Mouse (Mus musculus) brown adipose tissue, adult 24 weeks (tissue): ENCODE results near the gene Snx9. TPM values are rescaled to one million over a fixed set of nuclear protein-coding genes. Genes with fewer than 3 reads are reported as not detected.

Experiments used
- H3K27ac ChIP-seq: fragments of 200-500 bp; replicated peaks from 2 replicates; pipeline ENCODE4 v1.5.1; 2012; ENCODE audit warnings: low read depth, mild to moderate bottlenecking, low read length
- H3K4me1 ChIP-seq: fragments of 200-500 bp; 2 replicates; pipeline ENCODE4 v1.6.1; 2012; ENCODE audit warnings: low read length, mixed read lengths; ENCODE audit not compliant: control insufficient read depth, insufficient read depth, insufficient read length
- H3K4me3 ChIP-seq: fragments of 200-500 bp; 2 replicates; pipeline ENCODE4 v1.5.1; 2012; ENCODE audit warnings: low read depth, mild to moderate bottlenecking, low read length, moderate library complexity; ENCODE audit not compliant: insufficient read depth
- polyA plus RNA-seq: library from polyadenylated mRNA; stranded (reverse); fragments of >200 nt; gene quantifications from 2 replicates; pipeline ENCODE4 v1.2.4, GENCODE M21; 2012; ENCODE audit not compliant: missing spikeins, insufficient read depth, insufficient read length

Gene Snx9
- 45.2 and 49.4 TPM in 2 replicates for polyA plus RNA-seq

DNA sequence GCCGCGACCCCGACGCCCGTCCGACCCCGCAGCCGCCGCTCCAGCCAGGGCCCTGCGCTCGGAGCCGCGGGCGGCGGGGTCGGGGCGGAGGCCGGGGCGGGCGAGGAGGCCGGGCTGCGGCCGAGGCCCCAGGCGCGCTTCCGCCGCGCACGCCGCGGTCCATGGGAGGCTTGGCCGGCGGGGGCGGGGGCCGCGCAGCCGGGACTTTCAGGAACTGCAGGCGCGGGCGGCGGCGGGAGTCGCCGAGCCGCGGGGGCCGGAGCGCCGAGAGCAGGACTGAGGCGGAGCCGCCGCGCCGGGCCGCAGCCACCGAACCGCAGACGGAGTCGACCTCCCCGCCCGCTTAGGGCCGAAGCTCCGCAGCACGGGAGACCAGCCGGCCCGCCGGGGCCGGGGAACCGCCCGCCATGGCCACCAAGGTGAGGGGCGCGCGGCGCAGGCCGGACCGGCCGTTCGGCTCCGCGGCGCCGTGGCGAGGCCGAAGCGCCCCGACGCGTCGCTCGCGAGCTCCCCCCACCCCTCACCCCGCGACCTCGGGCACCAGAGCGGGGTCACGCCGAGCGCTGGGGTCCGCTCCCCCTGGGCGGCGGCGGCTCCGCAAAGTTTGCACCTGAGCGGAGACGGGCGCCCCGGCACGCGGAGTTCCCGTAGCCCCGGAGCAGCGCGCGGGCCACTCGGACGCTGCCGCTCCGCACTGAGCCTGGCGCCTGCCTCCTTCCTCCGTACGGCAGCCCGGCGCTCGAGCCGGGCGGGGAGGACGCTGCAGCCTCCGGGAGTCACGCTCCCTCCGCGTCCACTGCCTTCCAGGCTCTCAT lies at the start of gene Snx9:
Gene Snx9 (plus strand): TSS at position 202 of the 815 bp plus-strand sequence.
- peak within 1 kb of the TSS; percentile 94 for H3K27ac ChIP-seq
- peaks cover 17% of the 10 kb centered on the region for H3K4me1 ChIP-seq
- H3K4me3 ChIP-seq: peak within 1 kb of the TSS; percentile 92

DNA sequence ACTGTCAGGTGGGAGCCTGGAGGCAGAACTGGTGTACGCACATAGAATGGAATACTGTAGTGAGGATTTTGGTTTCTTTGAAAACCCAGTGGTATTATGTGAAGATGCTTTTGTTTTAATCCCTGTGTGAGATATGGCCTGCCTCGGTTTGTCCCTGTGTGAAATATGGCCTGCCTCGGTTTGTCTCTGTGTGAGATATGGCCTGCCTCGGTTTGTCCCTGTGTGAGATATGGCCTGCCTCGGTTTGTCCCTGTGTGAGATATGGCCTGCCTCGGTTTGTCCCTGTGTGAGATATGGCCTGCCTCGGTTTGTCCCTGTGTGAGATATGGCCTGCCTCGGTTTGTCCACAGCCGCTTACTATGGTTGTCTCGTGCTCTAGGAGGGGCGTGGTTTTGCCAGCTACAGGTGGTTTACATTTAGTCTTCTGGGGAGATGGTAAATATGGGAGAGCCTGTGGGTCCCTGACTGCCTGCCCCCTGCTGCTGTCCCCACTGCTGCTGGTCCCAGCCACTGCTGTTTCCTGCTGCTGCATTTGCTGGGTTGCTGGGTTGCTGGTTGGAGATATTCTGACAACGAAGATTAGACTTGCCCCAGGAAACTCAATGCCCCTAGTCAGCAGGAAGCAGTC lies 48.9 kb upstream of the Snx9 start:
- Histone ChIP-seq H3K4me3 (no peak overlapping the region), H3K27ac (no peak overlapping the region), H3K4me1 (peaks cover 3% of the 10 kb centered on the region; the same call in 1 of the 2 replicates)

DNA sequence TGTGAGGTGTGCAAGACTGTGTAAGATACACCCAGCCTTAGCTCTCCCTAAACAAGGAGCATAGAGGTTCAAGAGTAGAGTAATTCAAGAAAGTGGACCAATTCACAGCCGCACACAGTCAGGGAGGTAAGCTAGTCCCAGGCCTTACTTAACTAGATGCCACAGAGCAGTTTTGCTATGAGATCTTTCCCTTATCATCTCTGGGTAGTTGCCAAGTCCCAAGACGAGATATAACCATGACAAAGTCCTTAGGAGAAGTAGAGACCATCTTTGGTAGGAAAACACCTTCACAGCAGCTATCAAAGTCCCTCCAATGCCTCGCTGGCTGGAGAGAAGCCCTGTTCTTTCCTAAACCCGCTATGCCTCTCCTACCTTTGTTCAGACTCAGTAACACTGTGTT lies 47.5 kb upstream of the Snx9 start:
- Histone ChIP-seq H3K4me3 (no peak overlapping the region), H3K27ac (no peak overlapping the region), H3K4me1 (peaks cover 10% of the 10 kb centered on the region)

DNA sequence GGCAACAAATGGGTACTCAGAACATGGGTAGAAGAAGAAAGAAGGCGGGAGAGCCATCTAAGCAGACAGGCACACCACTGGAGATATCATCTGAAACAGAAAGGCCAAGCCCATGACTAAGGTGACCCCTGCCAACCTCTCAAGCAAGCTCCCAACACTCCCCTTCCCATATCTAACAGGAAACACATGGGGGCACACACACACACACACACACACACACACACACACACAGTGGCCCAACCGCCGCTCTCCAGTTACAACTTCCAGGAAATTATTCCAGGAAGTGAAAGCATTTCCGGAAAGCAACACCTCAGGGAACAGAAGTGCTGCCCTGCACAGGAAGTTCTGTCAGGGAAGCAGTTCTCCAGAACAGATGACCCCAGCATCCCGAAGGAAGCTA lies 46.9 kb upstream of the Snx9 start:
- H3K27ac ChIP-seq: 0 out of 2 replicates have a peak overlapping the region, but pooled peaks have one; percentile 20
- H3K4me1 ChIP-seq: peaks cover 10% of the 10 kb centered on the region
- H3K4me3 ChIP-seq: no peak overlapping the region

DNA sequence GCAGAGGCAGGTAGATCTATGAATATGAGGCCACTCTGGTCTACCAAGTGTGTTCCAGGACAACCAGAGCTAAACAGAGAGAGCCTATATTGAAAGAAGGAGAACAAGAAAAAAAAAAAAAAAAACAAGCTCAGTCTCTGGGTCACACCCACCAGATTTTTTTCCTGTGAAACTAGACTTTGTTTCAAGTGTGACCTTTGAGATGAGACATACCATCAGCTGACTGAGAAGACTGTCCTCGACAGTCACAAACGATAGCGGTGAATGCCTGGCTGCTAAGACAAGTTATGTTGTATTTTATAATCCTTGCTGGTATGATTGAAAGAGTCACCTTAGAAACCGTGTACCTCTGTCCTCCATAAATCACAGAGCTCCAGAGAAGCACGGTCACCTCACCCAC lies 45.8 kb upstream of the Snx9 start:
- Histone ChIP-seq H3K4me1 (peaks cover 10% of the 10 kb centered on the region), H3K27ac (no peak overlapping the region), H3K4me3 (no peak overlapping the region)

DNA sequence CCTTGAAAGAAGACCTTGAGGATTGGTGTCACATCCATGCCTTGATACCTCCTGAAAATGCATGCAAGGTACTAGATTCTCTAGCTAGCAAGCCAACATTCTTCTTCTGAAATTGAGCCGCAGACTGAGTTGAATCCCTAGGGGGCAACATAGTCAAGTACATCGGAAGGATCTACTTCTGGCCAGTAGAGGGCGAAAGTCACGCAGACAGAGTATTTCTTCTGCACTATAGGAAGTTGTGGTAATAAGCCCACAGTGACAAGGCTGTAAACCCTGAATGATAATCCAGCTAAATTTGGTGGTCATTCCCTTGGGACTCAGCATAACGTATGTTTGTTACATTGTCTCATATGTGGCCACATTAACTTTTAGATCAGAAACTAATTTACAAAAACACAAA lies 45.3 kb upstream of the Snx9 start:
- peaks cover 12% of the 10 kb centered on the region for H3K4me1 ChIP-seq
- no peak overlapping the region for H3K27ac ChIP-seq
- H3K4me3 ChIP-seq: no peak overlapping the region

DNA sequence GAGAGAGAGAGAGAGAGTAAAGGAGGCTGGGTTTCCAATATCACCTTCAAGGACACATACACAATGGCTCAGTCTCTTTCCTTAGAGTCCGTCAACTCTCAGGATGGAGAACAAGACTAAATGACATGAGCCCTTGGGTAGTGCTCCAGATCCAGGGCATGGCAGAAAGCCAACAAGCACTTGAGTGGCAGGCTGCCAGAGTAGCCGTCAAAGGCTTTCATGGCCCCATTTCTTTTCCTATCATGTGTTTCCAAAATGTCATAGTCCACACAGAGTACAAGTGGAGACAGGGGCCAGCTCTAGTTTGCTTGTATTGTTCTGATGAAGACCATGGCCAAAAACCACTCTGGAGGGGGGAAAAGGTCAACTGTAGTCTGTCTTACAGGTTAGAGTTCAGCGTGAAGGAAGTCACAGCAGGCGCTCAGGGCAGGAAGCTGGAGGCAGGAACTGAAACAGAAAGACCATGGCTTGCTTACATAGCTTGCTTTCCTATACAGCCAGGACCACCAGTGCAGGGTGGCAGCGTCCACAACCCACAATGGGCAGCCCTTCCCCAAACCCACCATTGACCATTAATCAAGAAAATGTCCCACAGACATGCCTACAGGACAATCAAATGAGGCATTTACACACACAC lies 43.9 kb upstream of the Snx9 start:
- H3K4me3 ChIP-seq: no peak overlapping the region
- H3K27ac ChIP-seq: no peak overlapping the region
- H3K4me1 ChIP-seq: peaks cover 17% of the 10 kb centered on the region

DNA sequence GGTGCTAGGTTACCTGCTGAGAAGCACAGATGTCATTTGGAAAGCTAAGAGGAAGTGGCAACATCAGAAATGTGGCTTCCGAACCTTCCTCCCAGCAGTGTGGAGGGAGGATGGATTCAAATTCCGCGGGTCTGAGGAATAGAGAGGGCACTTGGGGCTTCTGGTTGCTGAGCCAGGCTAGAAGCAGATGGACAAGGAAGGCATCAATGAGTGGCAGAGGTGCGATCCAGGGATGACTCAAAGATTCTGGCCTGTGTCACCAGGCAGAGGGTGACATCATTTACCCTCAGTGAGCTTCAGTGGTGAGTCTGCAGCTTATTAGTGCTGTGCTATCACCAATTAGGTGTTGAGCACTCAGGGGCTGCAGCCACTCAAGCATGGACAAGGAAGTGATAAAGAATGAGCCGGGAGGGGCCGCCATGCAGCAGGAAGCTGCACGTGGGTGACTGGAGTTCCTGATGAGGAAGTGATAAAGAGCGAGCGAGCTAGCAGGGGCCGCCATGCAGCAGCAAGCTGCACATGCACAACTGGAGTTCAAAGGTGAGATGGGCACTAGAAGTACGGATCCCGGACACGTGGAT lies 42.8 kb upstream of the Snx9 start:
- Histone ChIP-seq H3K4me3 (no peak overlapping the region), H3K27ac (peak overlapping the region; percentile 9; the same call in 1 of the 2 replicates), H3K4me1 (peaks cover 18% of the 10 kb centered on the region)

DNA sequence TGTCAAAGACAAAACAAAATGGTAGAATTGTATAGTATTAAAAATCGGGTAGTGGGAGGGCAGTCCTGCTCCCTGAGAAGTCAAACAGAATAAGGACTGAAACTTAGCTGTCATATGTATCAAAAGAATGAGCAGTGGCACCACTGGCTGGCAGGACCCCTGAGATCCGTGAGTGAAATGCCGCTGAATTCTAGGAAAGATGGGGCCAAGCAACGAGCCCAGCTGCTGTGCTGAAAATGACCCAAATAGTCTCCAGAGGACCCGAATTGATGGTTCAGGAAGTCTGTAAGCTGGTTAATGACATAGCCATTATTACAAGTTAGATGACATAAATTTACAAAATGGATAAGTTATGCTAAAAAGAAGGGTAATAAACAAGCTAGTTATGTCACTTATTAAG lies 42.2 kb upstream of the Snx9 start:
- Histone ChIP-seq H3K4me3 (no peak overlapping the region), H3K4me1 (peaks cover 22% of the 10 kb centered on the region), H3K27ac (no peak overlapping the region)

DNA sequence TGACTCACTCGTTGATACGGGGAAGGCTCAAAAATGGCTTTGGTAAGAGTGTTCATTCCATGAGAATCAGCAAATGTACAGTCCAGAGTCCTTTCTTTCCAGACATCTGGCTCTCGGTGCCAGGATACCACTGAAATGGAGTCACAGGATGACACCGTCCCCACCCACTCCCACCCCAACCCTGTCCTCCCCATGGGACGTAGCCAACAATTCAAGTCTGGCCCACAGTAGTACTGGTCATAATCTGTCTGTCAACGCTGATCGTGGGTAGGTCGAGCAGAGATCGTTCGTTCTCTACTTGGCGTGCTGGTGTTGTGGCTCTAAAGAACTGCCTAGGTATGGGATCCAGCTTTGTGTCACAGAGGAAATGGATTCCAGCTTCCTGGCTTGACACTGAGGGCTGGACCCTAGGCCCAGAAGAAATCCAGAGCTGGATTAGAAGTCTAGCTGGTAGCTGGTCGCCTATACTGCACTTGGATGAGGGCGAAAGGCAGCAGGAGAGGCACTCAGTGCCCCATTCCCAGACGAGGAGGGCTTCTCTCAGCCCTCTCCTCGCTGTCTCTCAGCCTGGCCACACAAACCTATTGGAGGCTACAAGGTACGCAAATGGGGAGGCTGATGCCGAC lies 41.6 kb upstream of the Snx9 start:
- peak overlapping the region; percentile 42 for H3K27ac ChIP-seq
- no peak overlapping the region for H3K4me3 ChIP-seq
- peaks cover 23% of the 10 kb centered on the region for H3K4me1 ChIP-seq

DNA sequence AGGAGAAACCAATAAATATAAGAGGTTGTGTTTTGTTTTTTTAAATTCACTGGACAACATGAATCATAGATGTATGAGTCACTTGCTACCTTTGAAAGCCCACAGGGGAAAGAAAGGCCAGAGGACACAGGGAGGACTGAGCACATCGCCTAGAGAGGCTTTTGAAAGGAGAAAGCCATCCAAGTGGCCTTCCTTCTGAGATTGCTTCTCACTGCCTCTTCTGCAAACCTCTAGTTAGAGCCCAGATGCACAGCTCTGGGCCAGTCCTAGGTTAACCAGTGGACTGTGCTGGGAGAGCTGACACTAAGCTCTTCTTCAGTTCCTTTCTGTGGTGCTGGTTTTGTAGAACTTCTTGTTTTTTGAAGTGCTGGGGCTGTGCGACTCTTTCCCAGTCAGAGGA lies 40.9 kb upstream of the Snx9 start:
- peaks cover 29% of the 10 kb centered on the region for H3K4me1 ChIP-seq
- peak overlapping the region; percentile 26; the same call in 1 of the 2 replicates for H3K27ac ChIP-seq
- H3K4me3 ChIP-seq: no peak overlapping the region

DNA sequence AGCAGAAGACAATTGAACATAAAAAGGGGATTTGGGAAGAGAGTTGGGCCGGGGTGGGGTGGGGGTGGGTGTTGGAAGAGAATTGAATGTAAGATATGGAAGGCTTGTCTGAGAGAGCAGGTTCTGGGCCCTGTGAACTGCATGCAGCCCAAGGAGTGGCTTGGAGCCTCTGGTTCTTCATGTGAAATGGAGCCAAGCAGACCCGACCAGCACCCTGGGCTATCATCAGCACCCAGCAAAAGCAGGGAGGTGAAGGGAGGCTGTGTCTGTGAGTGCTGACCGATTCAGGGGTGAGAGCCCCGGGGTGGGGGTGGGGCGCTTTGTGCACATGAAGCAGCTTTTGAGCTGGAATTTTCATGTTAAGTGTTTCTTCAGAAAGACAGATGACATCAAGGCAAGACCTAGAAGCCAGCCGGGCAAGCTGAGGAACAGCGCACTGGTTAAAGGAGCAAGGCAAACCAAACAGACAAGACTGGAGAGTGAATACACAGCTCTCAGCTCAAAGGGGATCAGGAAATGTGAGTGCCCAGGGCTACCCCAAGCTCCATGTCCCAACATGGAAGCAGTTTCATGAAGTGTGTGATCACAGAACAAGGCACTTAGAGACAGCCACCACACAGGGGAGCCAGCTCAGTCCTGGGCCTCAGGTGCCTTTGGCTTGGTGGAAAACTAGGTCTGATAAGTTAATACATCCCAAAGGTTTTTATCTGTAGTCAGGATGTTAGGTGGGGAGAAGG lies 40.1 kb upstream of the Snx9 start:
- Histone ChIP-seq H3K27ac (0 out of 2 replicates have a peak overlapping the region, but pooled peaks have one; percentile 26), H3K4me1 (peaks cover 35% of the 10 kb centered on the region), H3K4me3 (no peak overlapping the region)

DNA sequence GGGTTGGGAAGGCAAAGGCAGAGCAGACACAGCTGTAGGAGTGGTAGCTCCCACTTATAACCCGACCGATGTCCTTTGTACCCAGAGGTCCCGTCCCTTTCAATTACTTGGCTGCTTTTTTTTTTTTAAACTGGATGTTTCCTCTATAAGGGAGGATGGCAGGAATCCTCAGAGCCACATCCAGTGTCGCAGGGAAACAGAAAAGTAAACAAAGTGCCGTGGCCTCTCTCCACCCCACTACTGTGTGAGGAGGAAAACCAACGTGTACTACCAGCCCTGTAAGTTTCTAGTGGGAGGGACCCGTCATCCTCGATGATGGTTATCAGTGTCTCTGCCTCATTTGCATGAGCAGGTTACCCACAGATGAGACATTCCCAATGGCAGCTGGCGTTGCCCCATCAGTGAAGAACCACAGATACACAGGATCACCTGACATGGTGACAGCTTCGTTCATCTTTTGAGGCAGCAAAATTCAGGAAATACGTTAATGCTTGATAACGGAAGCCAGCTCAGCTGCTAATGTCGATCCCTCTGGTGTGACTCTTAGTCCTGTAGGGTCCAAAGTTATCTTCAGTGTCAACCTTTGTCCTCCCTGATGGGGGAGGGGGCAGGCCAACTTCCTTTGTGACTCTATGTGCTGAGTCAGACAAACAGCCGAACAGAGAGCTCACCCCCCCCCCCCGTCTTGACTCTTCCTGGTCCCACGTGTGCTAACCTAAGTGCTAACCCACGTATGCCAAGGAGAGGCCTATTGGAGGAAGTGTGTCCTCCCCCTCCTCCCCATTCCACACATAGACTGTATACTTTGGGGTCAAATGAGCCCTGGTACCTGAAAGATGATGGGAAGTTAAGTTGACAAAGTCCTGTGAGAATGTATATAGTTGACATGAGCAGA lies 39.1 kb upstream of the Snx9 start:
- H3K4me1 ChIP-seq: peaks cover 35% of the 10 kb centered on the region
- no peak overlapping the region for H3K4me3 ChIP-seq
- no peak overlapping the region for H3K27ac ChIP-seq

DNA sequence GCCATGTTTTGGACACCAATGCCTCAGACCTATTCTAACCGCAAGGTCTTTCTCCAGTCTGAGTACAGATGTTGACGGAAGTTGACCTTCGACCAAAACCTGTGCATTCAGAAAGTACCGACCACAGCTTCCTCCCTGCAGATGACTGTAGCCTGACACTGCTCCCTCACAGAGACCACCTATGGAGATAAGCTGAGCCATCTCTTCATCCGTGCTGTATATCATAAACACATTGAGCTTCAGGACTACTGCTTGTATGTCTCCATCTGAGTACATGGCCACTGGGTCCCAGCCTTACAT lies 38.5 kb upstream of the Snx9 start:
- no peak overlapping the region for H3K4me3 ChIP-seq
- no peak overlapping the region for H3K27ac ChIP-seq
- H3K4me1 ChIP-seq: peaks cover 34% of the 10 kb centered on the region
